Mouse (Mus musculus) cerebellum, adult 2 months (tissue): ENCODE measurements around the gene Pyroxd1. TPM values are rescaled to one million over a fixed set of nuclear protein-coding genes. Genes with fewer than 3 reads are reported as not detected.
"Not testable (repeated sequence)": the region's sequence is repeated elsewhere in the genome, so short reads cannot be mapped to it uniquely, and the experiment has no call there.

Experiments
- DNase-seq, 2 experiments: peaks; one replicate each; pipeline ENCODE4 v3.0.0; 2021
- H3K27ac ChIP-seq: fragments of 200-500 bp; 2 replicates; pipeline ENCODE4 v1.5.1; 2012; ENCODE audit warnings: low read length, control low read depth, inconsistent platforms; ENCODE audit not compliant: insufficient read depth
- H3K27me3 ChIP-seq: fragments of 200-500 bp; 2 replicates; pipeline ENCODE4 v1.6.1; 2012; ENCODE audit warnings: inconsistent platforms, mild to moderate bottlenecking, low read length, moderate library complexity; ENCODE audit not compliant: control insufficient read depth, insufficient read depth
- H3K4me1 ChIP-seq: fragments of 200-500 bp; 2 replicates; pipeline ENCODE4 v1.6.1; 2011; ENCODE audit warnings: low read length; ENCODE audit not compliant: control insufficient read depth, insufficient read depth
- H3K4me3 ChIP-seq: fragments of 200-500 bp; replicated peaks from 2 replicates; pipeline ENCODE3; 2011; ENCODE audit warnings: mild to moderate bottlenecking, low read depth, low read length, control low read depth; ENCODE audit not compliant: insufficient read depth
- CTCF ChIP-seq: fragments of 200-500 bp; IDR thresholded peaks from 2 replicates; pipeline ENCODE4 v1.5.1; 2011; ENCODE audit warnings: low read depth, mild to moderate bottlenecking, control low read depth, low read length, moderate library complexity, borderline replicate concordance; ENCODE audit not compliant: insufficient read depth
- POLR2A ChIP-seq: fragments of 200-500 bp; IDR thresholded peaks from 2 replicates; pipeline ENCODE4 v1.6.1; 2011; ENCODE audit warnings: low read length, control low read depth, borderline replicate concordance; ENCODE audit not compliant: insufficient read depth
- WGBS: fragments of 180-500 bp; shearing (Covaris S2); methylation state at CpG from one replicate; pipeline ENCODE4 v1.1.7; 2018; 5-methylcytosine and 5-hydroxymethylcytosine counted together
- polyA plus RNA-seq: library from polyadenylated mRNA; depleted of rRNA; stranded (reverse); fragments of >200 nt; gene quantifications from 2 replicates; pipeline ENCODE4 v1.2.3, GENCODE M21; 2012

The Pyroxd1 gene
- polyA plus RNA-seq, 1 experiment: 10.9 TPM

- WGBS: 64% methylated on average over 2 of the region's 2 CpGs
- H3K4me3 ChIP-seq: no peak overlapping the region
- no peaks in the 10 kb centered on the region for H3K27me3 ChIP-seq
Measured at GRCm38 (mm10) chr6:142338961-142339360, 6.5 kb upstream of the Pyroxd1 start.

DNA sequence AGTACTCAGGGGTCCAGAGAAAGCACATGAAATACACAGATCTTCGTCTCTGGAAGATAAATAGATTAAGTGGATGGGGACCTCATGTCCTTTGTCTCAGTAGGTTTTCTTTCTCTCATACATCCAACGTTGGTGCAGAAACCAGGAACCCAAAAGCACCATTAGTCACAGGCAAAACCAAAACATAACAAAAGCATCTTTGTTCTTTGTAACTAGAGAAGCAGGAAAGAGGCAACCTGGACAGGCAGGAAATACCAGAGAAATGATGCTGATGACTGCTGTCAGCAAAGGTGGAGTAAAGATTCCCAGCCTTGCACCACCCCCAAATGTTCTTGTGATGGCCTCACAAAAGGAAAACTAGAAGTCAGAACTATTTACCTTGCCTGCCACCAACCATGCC lies 5.9 kb upstream of the Pyroxd1 start:
- no peak for TF ChIP-seq CTCF
- TF ChIP-seq POLR2A: no peak
- H3K27me3 ChIP-seq: no peaks in the 10 kb centered on the region
- no peaks in the 10 kb centered on the region for H3K4me1 ChIP-seq
- H3K4me3 ChIP-seq: no peak overlapping the region
- no peak for DNase-seq
- H3K27ac ChIP-seq: no peak overlapping the region
- 45% methylated on average over 2 of the region's 2 CpGs for WGBS

More at GRCm38 (mm10) chr6:142338961-142339360, 6.5 kb upstream of the Pyroxd1 start:
- H3K4me1 ChIP-seq: no peaks in the 10 kb centered on the region
- no peak for DNase-seq
- TF ChIP-seq CTCF: no peak
- TF ChIP-seq POLR2A: no peak
- H3K27ac ChIP-seq: no peak overlapping the region

DNA sequence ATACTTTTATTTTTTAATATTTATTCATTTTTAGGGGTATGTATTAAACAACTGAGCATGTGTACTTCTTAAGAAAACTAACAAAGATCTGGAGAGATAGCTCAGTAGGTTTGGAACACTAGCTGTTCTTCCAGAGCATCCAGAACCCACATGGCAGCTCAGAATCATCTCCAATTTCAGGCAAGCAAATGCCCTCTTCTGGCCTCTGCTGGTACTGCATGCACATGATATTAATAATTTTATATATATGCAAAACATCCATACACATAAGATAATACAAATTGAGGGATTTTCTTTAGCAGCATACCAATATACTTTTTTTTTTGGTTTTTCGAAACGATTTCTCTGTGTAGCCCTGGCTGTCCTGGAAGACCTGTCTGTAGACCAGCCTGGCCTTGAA lies 1.9 kb upstream of the Pyroxd1 start:
- Histone ChIP-seq H3K27me3 (no peaks in the 10 kb centered on the region), H3K27ac (no peak overlapping the region), H3K4me3 (no peak overlapping the region), H3K4me1 (no peaks in the 10 kb centered on the region; the same call in 1 of the 2 replicates)
- TF ChIP-seq CTCF: peak; percentile 34; the same call in 1 of the 2 replicates
- TF ChIP-seq POLR2A: no peak
- no peak for DNase-seq
- 76% methylated on average over 2 of the region's 2 CpGs for WGBS

DNA sequence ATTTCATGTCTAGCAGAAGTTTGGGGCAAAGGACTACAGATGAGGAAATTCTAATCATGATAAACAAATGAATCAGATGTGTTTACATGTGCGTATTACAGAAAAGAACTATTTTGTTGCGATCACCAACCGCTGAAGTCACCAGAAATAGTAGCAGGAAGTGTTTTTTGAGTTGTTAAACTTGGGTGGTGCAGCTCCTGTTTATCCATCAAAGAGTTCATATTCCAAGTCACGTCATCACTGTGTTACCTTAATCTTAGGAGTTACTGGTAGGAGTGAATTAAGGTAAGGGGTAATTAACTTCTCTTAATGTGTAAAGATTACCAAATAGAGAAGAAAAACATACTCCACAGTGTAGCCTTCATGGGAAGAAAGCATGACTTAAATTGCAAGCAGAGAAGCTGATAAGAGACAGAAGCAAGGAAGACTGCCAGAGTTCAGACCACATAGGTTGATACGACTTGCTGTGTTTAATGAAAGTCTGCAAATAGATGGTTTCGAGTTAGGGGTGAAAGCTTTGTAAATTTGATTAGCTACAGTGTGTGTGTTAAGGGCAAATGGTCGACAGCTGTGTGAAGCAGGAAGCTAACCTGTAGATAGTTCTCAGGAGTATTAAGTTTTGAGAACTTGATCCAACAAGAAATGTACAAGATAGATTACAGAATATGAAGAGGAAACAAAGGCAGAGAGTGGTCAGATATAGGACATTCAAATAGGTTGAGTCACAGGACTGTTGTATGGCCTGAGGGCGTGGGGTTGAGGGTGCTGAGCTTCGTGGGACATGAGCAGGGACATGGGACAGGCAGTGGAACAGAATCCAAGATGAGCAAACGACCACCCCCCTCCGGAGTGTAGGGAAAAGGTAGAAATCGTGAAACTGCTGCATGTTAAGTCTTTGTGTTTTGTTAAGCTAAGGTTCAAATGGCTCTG lies 992 bp downstream of the Pyroxd1 start:
- Histone ChIP-seq H3K27ac (no peak overlapping the region), H3K27me3 (no peaks in the 10 kb centered on the region), H3K4me1 (no peaks in the 10 kb centered on the region; the same call in 1 of the 2 replicates), H3K4me3 (peak overlapping the region; percentile 69)
- TF ChIP-seq CTCF (no peak), POLR2A (no peak)
- DNase-seq: no peak
- 49% methylated on average over 12 of the region's 12 CpGs for WGBS

- WGBS: 64% methylated on average over 11 of the region's 11 CpGs
- TF ChIP-seq POLR2A (no peak), CTCF (no peak)
- Histone ChIP-seq H3K4me1 (no peaks in the 10 kb centered on the region; the same call in 1 of the 2 replicates), H3K4me3 (no peak overlapping the region), H3K27me3 (no peaks in the 10 kb centered on the region), H3K27ac (no peak overlapping the region)
- no peak for DNase-seq
Measured at GRCm38 (mm10) chr6:142347431-142348385, 2.3 kb downstream of the Pyroxd1 start.

GRCm38 (mm10) chr6:142352099-142352498 lies 6.6 kb downstream of the Pyroxd1 start:
- not testable (repeated sequence) for H3K27me3 ChIP-seq, H3K4me1 ChIP-seq, H3K27ac ChIP-seq, DNase-seq, H3K4me3 ChIP-seq
- 90% methylated on average over 3 of the region's 3 CpGs for WGBS

- Histone ChIP-seq H3K4me1 (no peaks in the 10 kb centered on the region), H3K4me3 (no peak overlapping the region), H3K27ac (no peak overlapping the region), H3K27me3 (no peaks in the 10 kb centered on the region)
- 81% methylated on average over 7 of the region's 7 CpGs for WGBS
- DNase-seq: no peak
- TF ChIP-seq CTCF (no peak), POLR2A (no peak)
Measured at GRCm38 (mm10) chr6:142357106-142357505, 11.7 kb downstream of the Pyroxd1 start.
